Mouse (Mus musculus) urinary bladder, postnatal 14 days (tissue): ENCODE results near the gene Dpy30.
A peak's percentile ranks its signal among the peaks of the same experiment; 100 is the strongest.

Source experiments
- DNase-seq: peaks from one replicate; pipeline ENCODE4 v3.0.0; 2021; ENCODE audit warnings: low spot score

The Dpy30 gene

GRCm38 (mm10) chr17:74294426-74295025, 29.2 kb downstream of the Dpy30 start:
- DNase-seq, result peak; percentile 89

- no peak for DNase-seq
Measured at GRCm38 (mm10) chr17:74293687-74294425, 29.9 kb downstream of the Dpy30 start.

- no peak for DNase-seq
Measured at GRCm38 (mm10) chr17:74291640-74292361, 31.9 kb downstream of the Dpy30 start.

- no peak for DNase-seq
Measured at GRCm38 (mm10) chr17:74290869-74291268, 32.9 kb downstream of the Dpy30 start.

GRCm38 (mm10) chr17:74290198-74290597, 33.5 kb downstream of the Dpy30 start:
- DNase-seq, result no peak

GRCm38 (mm10) chr17:74288626-74289025, 35.1 kb downstream of the Dpy30 start:
- DNase-seq, result no peak

- DNase-seq, result no peak
Measured at GRCm38 (mm10) chr17:74286140-74286730, 37.5 kb downstream of the Dpy30 start.

GRCm38 (mm10) chr17:74285730-74286129, 38.0 kb downstream of the Dpy30 start:
- no peak for DNase-seq

- DNase-seq, result no peak
Measured at GRCm38 (mm10) chr17:74284397-74285115, 39.2 kb downstream of the Dpy30 start.

- DNase-seq, result no peak
Measured at GRCm38 (mm10) chr17:74282024-74282423, 41.7 kb downstream of the Dpy30 start.

- DNase-seq, result no peak
Measured at GRCm38 (mm10) chr17:74278966-74279869, 44.5 kb downstream of the Dpy30 start.

- DNase-seq, result no peak
Measured at GRCm38 (mm10) chr17:74274471-74274870, 49.3 kb downstream of the Dpy30 start.

- no peak for DNase-seq
Measured at GRCm38 (mm10) chr17:74272683-74273205, 51.0 kb downstream of the Dpy30 start.

GRCm38 (mm10) chr17:74271541-74272268, 52.0 kb downstream of the Dpy30 start:
- no peak for DNase-seq

GRCm38 (mm10) chr17:74270205-74270604, 53.5 kb downstream of the Dpy30 start:
- DNase-seq, result no peak

GRCm38 (mm10) chr17:74267415-74268180, 56.1 kb downstream of the Dpy30 start:
- no peak for DNase-seq

- no peak for DNase-seq
Measured at GRCm38 (mm10) chr17:74265636-74266035, 58.1 kb downstream of the Dpy30 start.

- DNase-seq, result no peak
Measured at GRCm38 (mm10) chr17:74265156-74265505, 58.6 kb downstream of the Dpy30 start.
